Mouse (Mus musculus) small intestine, adult 2 months (tissue): ENCODE data around the gene Fbxl7. TPM values are rescaled to one million over a fixed set of nuclear protein-coding genes. Genes with fewer than 3 reads are reported as not detected.

ENCODE experiments used
- H3K27ac ChIP-seq: fragments of 200-500 bp; 2 replicates; pipeline ENCODE4 v1.5.1; 2012; ENCODE audit warnings: low read depth, low read length, control low read depth, inconsistent platforms; ENCODE audit not compliant: insufficient read depth
- H3K27me3 ChIP-seq: fragments of 200-500 bp; 2 replicates; pipeline ENCODE4 v1.6.1; 2012; ENCODE audit warnings: mild to moderate bottlenecking, moderate library complexity, low read length, inconsistent platforms; ENCODE audit not compliant: control insufficient read depth, insufficient read depth
- H3K36me3 ChIP-seq: fragments of 200-500 bp; 2 replicates; pipeline ENCODE4 v1.6.1; 2012; ENCODE audit warnings: mild to moderate bottlenecking, low read length, control low read depth, inconsistent platforms; ENCODE audit not compliant: control insufficient read depth, insufficient read depth
- H3K4me1 ChIP-seq: fragments of 200-500 bp; 2 replicates; pipeline ENCODE4 v1.6.1; 2012; ENCODE audit warnings: low read length, inconsistent platforms, mixed read lengths; ENCODE audit not compliant: control insufficient read depth, insufficient read depth, insufficient read length
- H3K4me3 ChIP-seq: fragments of 200-500 bp; 2 replicates; pipeline ENCODE4 v1.5.1; 2012; ENCODE audit warnings: low read depth, mild to moderate bottlenecking, control low read depth, inconsistent platforms, low read length, moderate library complexity
- CTCF ChIP-seq: fragments of 200-500 bp; IDR thresholded peaks from 2 replicates; pipeline ENCODE4 v1.5.1; 2012; ENCODE audit warnings: low read depth, mild to moderate bottlenecking, control low read depth, inconsistent platforms, low read length, moderate library complexity, mixed read lengths; ENCODE audit not compliant: insufficient replicate concordance, insufficient read length; ENCODE audit errors: extremely low read depth
- POLR2A ChIP-seq: fragments of 200-500 bp; IDR thresholded peaks from 2 replicates; pipeline ENCODE4 v1.6.1; 2012; ENCODE audit warnings: low read depth, mild to moderate bottlenecking, control low read depth, inconsistent platforms, low read length, moderate library complexity
- WGBS: fragments of 180-500 bp; shearing (Covaris S2); methylation state at CpG from one replicate; pipeline ENCODE4 v1.1.7; 2018; 5-methylcytosine and 5-hydroxymethylcytosine counted together
- polyA plus RNA-seq: library from polyadenylated mRNA; depleted of rRNA; stranded (reverse); fragments of >200 nt; gene quantifications from 2 replicates; pipeline ENCODE4 v1.2.3, GENCODE M21; 2012

Fbxl7 gene
- polyA plus RNA-seq, 1 experiment, result 1.2 TPM

DNA sequence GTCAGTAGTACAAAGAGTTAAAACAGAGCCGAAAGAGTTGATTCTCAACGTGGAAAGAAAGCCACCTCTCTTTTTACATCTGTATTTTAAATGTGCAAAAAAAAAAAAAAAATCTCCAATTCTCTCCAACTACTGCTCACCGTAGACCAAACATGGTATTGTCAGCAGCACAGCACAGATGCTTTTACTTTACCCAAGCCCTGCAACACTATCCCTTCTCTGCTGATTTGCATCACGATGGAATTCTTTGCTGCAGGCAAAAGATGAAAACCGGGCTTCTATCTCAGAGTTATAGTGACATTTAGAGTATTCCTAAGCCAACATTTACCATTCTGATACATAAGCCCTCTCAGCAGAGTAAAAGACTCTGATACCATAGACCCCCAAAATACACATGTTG, 5.4 kb downstream of the Fbxl7 start:
- Histone ChIP-seq H3K4me1 (no peaks in the 10 kb centered on the region), H3K27me3 (no peaks in the 10 kb centered on the region), H3K4me3 (no peak overlapping the region), H3K27ac (no peak overlapping the region), H3K36me3 (no peaks in the 10 kb centered on the region)
- WGBS, result 72% methylated on average over 5 of the region's 5 CpGs
- TF ChIP-seq CTCF (no peak), POLR2A (no peak)

DNA sequence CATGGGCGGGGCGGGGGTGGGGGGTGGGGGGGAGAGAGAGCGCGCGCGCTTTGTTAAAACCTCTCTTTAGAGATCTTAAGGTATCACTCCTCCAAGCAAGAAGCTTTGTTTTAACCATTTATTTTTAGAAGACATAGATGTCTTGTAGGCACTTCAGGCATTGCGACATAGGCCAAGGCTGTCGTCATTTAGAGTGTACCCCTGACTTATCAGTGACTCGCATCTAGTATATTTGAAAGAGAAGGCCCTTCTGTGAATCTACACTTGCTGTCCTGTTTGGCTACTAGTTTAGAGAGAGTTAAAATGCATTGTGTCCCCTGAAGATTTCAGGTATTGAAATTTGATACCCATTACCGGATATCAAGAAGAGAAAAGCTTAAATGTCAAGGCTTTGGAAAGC, 7.2 kb downstream of the Fbxl7 start:
- TF ChIP-seq POLR2A (no peak), CTCF (no peak)
- WGBS, result 75% methylated on average over 10 of the region's 10 CpGs
- Histone ChIP-seq H3K27me3 (no peaks in the 10 kb centered on the region), H3K27ac (no peak overlapping the region), H3K4me1 (no peaks in the 10 kb centered on the region), H3K4me3 (no peak overlapping the region), H3K36me3 (no peaks in the 10 kb centered on the region)

DNA sequence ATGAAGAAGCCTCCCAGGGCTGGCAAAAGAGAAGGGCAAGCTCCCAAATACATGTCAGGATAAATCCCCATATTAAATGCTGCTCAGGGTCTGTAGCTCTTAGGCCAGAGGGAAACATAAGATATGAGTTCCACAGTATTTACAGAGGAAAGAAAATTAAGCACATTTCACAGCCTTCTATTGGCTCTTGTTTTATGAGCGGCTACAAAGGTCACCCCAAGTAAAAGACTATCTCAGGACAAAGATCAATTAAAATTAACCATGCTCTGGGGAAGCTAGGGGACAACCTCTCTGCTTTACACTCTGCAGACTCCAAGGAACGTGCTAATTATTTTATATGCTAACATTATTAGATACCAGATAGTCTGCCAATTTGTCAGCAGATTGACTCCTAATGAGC, 9.4 kb downstream of the Fbxl7 start:
- no peaks in the 10 kb centered on the region for H3K4me1 ChIP-seq
- H3K27me3 ChIP-seq, result no peaks in the 10 kb centered on the region
- no peaks in the 10 kb centered on the region for H3K36me3 ChIP-seq
- 20% methylated on average over 2 of the region's 2 CpGs for WGBS
- no peak overlapping the region for H3K27ac ChIP-seq
- no peak overlapping the region for H3K4me3 ChIP-seq
- no peak for TF ChIP-seq CTCF
- TF ChIP-seq POLR2A, result no peak

DNA sequence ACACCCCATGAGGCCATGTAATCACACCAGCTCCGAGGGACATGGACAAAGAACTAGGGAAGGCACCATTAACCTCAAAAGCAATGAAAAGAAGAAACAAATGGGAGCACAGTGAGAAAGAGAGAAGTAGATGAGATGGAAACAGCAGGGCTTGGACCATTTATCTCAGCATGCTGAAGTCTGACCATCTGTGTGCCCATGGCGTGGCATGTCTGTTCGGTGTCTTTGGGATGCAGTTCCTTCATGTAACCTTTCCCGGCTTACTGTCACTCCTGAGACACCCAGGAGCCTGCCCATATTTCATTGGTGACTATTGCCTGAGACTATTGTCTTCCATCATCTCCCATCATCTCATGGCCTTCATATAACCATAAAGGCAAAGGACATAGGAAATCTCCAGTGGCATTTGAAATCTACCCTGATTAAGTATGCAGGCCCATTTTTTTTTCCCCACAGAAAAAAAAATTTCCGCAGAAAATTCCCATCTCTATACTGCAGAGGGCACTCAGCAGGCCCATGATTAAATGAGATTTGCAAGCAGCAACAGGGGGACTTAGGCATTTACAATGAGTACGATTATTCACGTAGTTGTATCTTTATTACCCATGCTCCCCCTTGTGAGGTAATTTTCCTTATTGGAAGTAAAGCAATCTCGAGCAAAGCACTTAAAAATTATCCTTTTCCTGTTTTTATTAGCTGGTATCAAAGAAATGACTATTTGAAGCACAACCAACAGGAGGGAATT, 15.0 kb downstream of the Fbxl7 start:
- Histone ChIP-seq H3K4me3 (no peak overlapping the region), H3K4me1 (no peaks in the 10 kb centered on the region), H3K27ac (no peak overlapping the region), H3K36me3 (no peaks in the 10 kb centered on the region), H3K27me3 (no peaks in the 10 kb centered on the region)
- TF ChIP-seq POLR2A (no peak), CTCF (no peak)
- WGBS, result 74% methylated on average over 8 of the region's 8 CpGs

DNA sequence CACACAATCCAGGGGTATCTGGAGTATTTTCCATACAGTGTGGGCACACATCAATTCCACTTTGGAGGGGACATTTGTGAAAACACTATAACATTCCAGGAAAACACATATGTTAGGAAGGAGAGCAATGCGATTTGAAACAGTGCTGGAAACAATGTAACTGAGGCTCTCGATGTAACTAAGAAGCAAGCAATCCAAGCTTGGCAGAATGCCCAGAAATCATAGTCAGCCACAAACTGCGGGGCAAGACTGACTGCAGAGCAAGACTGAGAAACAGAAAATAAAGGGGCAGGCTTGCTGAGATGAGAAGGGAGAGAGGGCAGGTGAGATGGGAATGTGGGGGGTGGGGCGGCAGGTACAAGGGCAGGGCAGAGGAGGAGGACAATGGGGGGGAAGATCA, 19.7 kb downstream of the Fbxl7 start:
- 11% methylated on average over 4 of the region's 4 CpGs for WGBS
- no peaks in the 10 kb centered on the region for H3K36me3 ChIP-seq
- H3K27ac ChIP-seq, result no peak overlapping the region

DNA sequence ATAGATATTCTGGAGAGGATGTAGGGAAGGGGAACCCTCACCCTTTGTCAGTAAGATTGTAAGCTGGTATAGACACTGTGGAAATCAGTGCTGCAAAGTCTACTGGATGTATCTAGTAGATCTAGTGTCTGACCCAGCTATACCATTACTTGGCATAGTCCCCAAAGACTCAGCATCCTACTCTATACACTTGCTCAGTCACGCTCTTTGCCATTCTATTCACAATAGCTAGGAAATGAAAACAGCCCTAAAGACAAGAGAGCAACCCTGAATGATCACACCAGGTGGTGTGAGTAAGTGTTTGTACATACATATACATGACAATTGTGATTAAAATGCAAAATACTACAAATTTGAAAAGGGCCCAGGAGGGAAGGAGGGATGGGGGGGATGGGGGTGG, 23.1 kb downstream of the Fbxl7 start:
- no peaks in the 10 kb centered on the region for H3K4me1 ChIP-seq
- H3K27me3 ChIP-seq, result no peaks in the 10 kb centered on the region
- H3K27ac ChIP-seq, result no peak overlapping the region
- no peak for TF ChIP-seq CTCF
- no peak for TF ChIP-seq POLR2A
- H3K4me3 ChIP-seq, result no peak overlapping the region
- H3K36me3 ChIP-seq, result no peaks in the 10 kb centered on the region
- WGBS, result 88% methylated on average over 1 of the region's 1 CpGs

More for the DNA sequence above, 19.7 kb downstream of the Fbxl7 start:
- TF ChIP-seq CTCF (no peak), POLR2A (no peak)
- H3K27me3 ChIP-seq, result no peaks in the 10 kb centered on the region
- no peak overlapping the region for H3K4me3 ChIP-seq
- no peaks in the 10 kb centered on the region for H3K4me1 ChIP-seq

DNA sequence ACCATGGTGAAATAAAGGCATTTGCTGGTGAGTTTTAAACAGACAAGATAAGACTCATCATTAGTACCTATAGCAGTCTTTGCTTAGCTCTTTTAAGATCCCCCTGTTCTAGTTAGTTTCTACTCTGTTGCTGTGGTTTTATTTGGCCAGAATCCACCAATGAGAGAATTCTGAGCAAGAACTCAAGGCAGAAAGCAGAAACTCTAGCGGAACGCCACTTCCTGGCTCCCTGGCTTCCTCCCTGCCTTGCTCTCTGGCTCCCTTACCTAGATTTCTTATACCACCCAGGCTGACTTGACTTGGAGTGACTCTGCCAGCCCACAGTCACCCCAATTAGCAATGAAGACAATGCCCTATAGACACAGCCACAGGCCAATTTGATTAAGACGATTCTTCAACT, 26.2 kb downstream of the Fbxl7 start:
- Histone ChIP-seq H3K27me3 (no peaks in the 10 kb centered on the region), H3K4me1 (no peaks in the 10 kb centered on the region), H3K4me3 (no peak overlapping the region), H3K36me3 (no peaks in the 10 kb centered on the region), H3K27ac (no peak overlapping the region)
- TF ChIP-seq POLR2A (no peak), CTCF (no peak)
- 78% methylated on average over 3 of the region's 3 CpGs for WGBS
